Mouse (Mus musculus) liver, embryonic 12.5 days (tissue): ENCODE results near the gene Col4a4. TPM values are rescaled to one million over a fixed set of nuclear protein-coding genes. Genes with fewer than 3 reads are reported as not detected.

Experiments used
- ATAC-seq: fragments of 200-750 bp; cut with Nextera tagmentation; 2 replicates; pipeline ENCODE4 v1.8.0; 2017; ENCODE audit warnings: moderate number of reproducible peaks, mild to moderate bottlenecking, moderate library complexity
- H3K27ac ChIP-seq: fragments of 300-500 bp; sonication (generic); 2 replicates; pipeline ENCODE4 v1.5.1; 2016; ENCODE audit warnings: mild to moderate bottlenecking
- H3K27me3 ChIP-seq: fragments of 300-500 bp; sonication (generic); replicated peaks from 2 replicates; pipeline ENCODE4 v1.6.1; 2016; ENCODE audit warnings: mild to moderate bottlenecking, moderate library complexity
- H3K36me3 ChIP-seq: fragments of 300-500 bp; sonication (generic); 2 replicates; pipeline ENCODE4 v1.6.1; 2016; ENCODE audit warnings: mild to moderate bottlenecking, moderate library complexity
- H3K4me1 ChIP-seq: fragments of 300-500 bp; sonication (generic); 2 replicates; pipeline ENCODE4 v1.6.1; 2016
- H3K4me2 ChIP-seq: fragments of 300-500 bp; sonication (generic); 2 replicates; pipeline ENCODE4 v1.6.1; 2016; ENCODE audit warnings: mild to moderate bottlenecking, moderate library complexity
- H3K4me3 ChIP-seq: fragments of 300-500 bp; sonication (generic); 2 replicates; pipeline ENCODE4 v1.5.1; 2016; ENCODE audit warnings: mild to moderate bottlenecking, moderate library complexity
- H3K9ac ChIP-seq: fragments of 300-500 bp; sonication (generic); 2 replicates; pipeline ENCODE4 v1.6.1; 2016; ENCODE audit warnings: mild to moderate bottlenecking, moderate library complexity
- H3K9me3 ChIP-seq: fragments of 300-500 bp; sonication (generic); replicated peaks from 2 replicates; pipeline ENCODE4 v1.6.1; 2016; ENCODE audit warnings: mild to moderate bottlenecking, moderate library complexity
- WGBS: fragments of 180-500 bp; shearing (Covaris S2); methylation state at CpG from one replicate; pipeline ENCODE4 v1.1.7; 2016; ENCODE audit not compliant: insufficient replicate concordance; 5-methylcytosine and 5-hydroxymethylcytosine counted together
- polyA plus RNA-seq: library from polyadenylated mRNA; unstranded; fragments of >200 nt; fragmentation: Nextera tagmentation; extraction: Ambion mirVana; gene quantifications from 2 replicates; pipeline ENCODE4 v1.2.1, GENCODE M21; 2016

Col4a4 gene
- polyA plus RNA-seq, 1 experiment from 2014 or later, result 0.02 TPM

- no peaks in the 10 kb centered on the region for H3K4me1 ChIP-seq
- H3K36me3 ChIP-seq, result no peaks in the 10 kb centered on the region
- WGBS, result 59% methylated on average over 6 of the region's 6 CpGs
- H3K4me3 ChIP-seq, result no peak overlapping the region
- ATAC-seq, result no peak
- no peak overlapping the region for H3K27ac ChIP-seq
- H3K9ac ChIP-seq, result no peak overlapping the region
- no peaks in the 10 kb centered on the region for H3K27me3 ChIP-seq
- no peaks in the 10 kb centered on the region for H3K9me3 ChIP-seq
- H3K4me2 ChIP-seq, result no peak overlapping the region
Observed at GRCm38 (mm10) chr1:82468872-82469271, 117.8 kb downstream of the Col4a4 start.

DNA sequence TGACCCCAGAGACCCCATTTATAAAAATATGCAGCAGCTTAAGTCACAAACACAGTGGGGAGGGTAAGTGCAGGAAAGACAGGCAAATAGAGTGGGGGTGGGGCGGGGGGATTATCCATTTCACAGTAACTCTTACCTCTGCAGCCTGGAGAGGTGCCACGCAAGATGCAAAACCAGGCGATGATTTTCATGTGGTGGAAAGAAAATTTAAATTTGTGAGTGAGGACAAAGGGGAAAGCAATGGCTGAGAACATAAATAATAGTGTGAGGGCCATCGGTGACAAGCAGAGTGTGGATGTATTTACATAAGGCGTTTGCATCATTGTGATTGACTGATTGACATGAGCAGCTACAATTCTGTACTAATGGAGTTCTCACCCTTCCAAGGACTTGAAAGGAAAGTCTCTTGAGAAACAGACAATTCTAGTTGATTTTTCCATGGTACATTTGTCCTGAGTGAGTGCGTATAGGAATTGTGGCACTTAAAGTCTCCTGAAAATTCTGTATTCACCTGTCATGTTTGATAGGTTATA, 121.3 kb downstream of the Col4a4 start:
- no peak overlapping the region for H3K4me2 ChIP-seq
- H3K4me1 ChIP-seq, result no peaks in the 10 kb centered on the region
- no peak for ATAC-seq
- H3K36me3 ChIP-seq, result no peaks in the 10 kb centered on the region
- no peaks in the 10 kb centered on the region for H3K27me3 ChIP-seq
- no peaks in the 10 kb centered on the region for H3K9me3 ChIP-seq
- no peak overlapping the region for H3K27ac ChIP-seq
- WGBS, result 47% methylated on average over 6 of the region's 6 CpGs
- no peak overlapping the region for H3K9ac ChIP-seq
- no peak overlapping the region for H3K4me3 ChIP-seq

GRCm38 (mm10) chr1:82461041-82461440, 125.6 kb downstream of the Col4a4 start:
- H3K4me2 ChIP-seq, result no peak overlapping the region
- no peak for ATAC-seq
- no peak overlapping the region for H3K27ac ChIP-seq
- H3K4me1 ChIP-seq, result no peaks in the 10 kb centered on the region
- H3K36me3 ChIP-seq, result no peaks in the 10 kb centered on the region
- no peaks in the 10 kb centered on the region for H3K27me3 ChIP-seq
- no peak overlapping the region for H3K4me3 ChIP-seq
- no peaks in the 10 kb centered on the region for H3K9me3 ChIP-seq
- WGBS, result 69% methylated on average over 4 of the region's 4 CpGs
- H3K9ac ChIP-seq, result no peak overlapping the region

GRCm38 (mm10) chr1:82459926-82460325, 126.7 kb downstream of the Col4a4 start:
- Histone ChIP-seq H3K4me1 (no peaks in the 10 kb centered on the region), H3K9me3 (no peaks in the 10 kb centered on the region), H3K4me3 (no peak overlapping the region), H3K27me3 (no peaks in the 10 kb centered on the region), H3K4me2 (no peak overlapping the region), H3K9ac (no peak overlapping the region), H3K36me3 (no peaks in the 10 kb centered on the region), H3K27ac (no peak overlapping the region)
- WGBS, result 65% methylated on average over 2 of the region's 2 CpGs
- no peak for ATAC-seq

GRCm38 (mm10) chr1:82459350-82459749, 127.3 kb downstream of the Col4a4 start:
- H3K36me3 ChIP-seq, result no peaks in the 10 kb centered on the region
- H3K9ac ChIP-seq, result no peak overlapping the region
- ATAC-seq, result no peak
- no peaks in the 10 kb centered on the region for H3K4me1 ChIP-seq
- WGBS, result 63% methylated on average over 4 of the region's 4 CpGs
- no peak overlapping the region for H3K4me3 ChIP-seq
- H3K27ac ChIP-seq, result no peak overlapping the region
- H3K4me2 ChIP-seq, result no peak overlapping the region
- no peaks in the 10 kb centered on the region for H3K27me3 ChIP-seq
- H3K9me3 ChIP-seq, result no peaks in the 10 kb centered on the region

DNA sequence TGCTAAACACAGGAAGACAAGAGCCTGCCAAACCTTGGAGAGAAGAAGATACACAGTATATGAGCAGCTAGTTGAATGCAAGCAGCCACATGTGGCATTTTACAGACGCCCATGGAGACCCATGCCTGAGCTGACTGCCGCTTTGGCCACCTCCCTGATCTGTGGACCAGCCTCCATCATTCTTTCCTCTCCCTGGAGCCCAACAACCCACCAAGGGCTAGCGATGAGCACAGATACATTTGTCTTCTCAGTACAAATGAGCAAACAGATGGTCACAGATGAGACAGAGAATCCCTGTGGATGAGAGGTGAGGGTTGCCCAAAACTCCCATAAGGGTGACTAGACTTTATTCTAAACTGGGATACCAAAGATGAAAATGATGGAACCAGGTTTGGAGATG, 132.6 kb downstream of the Col4a4 start:
- no peak overlapping the region for H3K9ac ChIP-seq
- H3K4me3 ChIP-seq, result no peak overlapping the region
- H3K27me3 ChIP-seq, result no peaks in the 10 kb centered on the region
- 66% methylated on average over 3 of the region's 3 CpGs for WGBS
- no peaks in the 10 kb centered on the region for H3K36me3 ChIP-seq
- H3K9me3 ChIP-seq, result no peaks in the 10 kb centered on the region
- H3K27ac ChIP-seq, result no peak overlapping the region
- no peak overlapping the region for H3K4me2 ChIP-seq
- no peaks in the 10 kb centered on the region for H3K4me1 ChIP-seq
- no peak for ATAC-seq

DNA sequence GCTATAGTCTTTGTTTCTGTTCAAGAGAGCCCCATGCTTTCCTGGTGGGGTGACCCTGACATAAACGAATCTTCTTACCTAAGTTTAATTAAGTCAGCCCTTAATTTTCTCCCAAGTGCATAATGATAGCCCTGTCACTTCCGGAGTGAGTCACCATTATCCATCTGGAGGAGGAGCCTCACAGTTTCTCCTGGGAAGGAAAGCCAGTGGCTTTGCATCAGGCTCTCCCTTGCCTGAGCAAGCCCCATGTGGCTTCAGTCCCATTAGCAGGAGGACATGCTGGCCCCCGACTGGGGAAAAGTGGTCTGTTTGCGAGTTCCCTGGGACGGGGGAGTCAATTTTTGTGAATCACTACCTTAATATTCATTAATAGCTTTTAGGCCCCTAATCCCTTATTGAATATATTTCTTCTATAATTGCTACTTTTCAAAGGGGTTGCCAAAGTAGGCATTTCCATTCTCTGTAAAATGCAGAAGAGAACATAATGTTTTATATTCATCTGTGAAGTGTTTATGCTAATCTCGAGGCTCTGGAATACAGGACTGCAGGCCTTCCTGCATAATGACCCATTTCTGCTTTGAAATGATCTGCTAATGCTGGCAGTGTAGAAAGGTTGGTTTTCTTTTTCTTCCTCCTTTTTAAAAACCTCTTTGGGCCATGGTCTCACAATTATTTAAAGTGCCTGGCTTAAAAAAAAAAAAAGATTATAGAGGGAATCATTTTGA, 134.6 kb downstream of the Col4a4 start:
- H3K4me2 ChIP-seq, result no peak overlapping the region
- H3K27me3 ChIP-seq, result no peaks in the 10 kb centered on the region
- no peaks in the 10 kb centered on the region for H3K9me3 ChIP-seq
- no peaks in the 10 kb centered on the region for H3K4me1 ChIP-seq
- H3K9ac ChIP-seq, result no peak overlapping the region
- WGBS, result 39% methylated on average over 6 of the region's 6 CpGs
- no peak overlapping the region for H3K4me3 ChIP-seq
- ATAC-seq, result no peak
- H3K27ac ChIP-seq, result no peak overlapping the region
- H3K36me3 ChIP-seq, result no peaks in the 10 kb centered on the region

GRCm38 (mm10) chr1:82449851-82450250, 136.8 kb downstream of the Col4a4 start:
- WGBS, result 66% methylated on average over 4 of the region's 4 CpGs
- no peak for ATAC-seq

GRCm38 (mm10) chr1:82446049-82446448, 140.6 kb downstream of the Col4a4 start:
- Histone ChIP-seq H3K27ac (no peak overlapping the region), H3K9me3 (no peaks in the 10 kb centered on the region), H3K4me2 (no peak overlapping the region), H3K4me1 (no peaks in the 10 kb centered on the region), H3K27me3 (no peaks in the 10 kb centered on the region), H3K36me3 (0 out of 2 replicates have a peak, but pooled peaks cover 6% of the 10 kb centered on the region), H3K4me3 (no peak overlapping the region), H3K9ac (no peak overlapping the region)
- no peak for ATAC-seq
- WGBS, result 81% methylated on average over 7 of the region's 7 CpGs

More at GRCm38 (mm10) chr1:82449851-82450250, 136.8 kb downstream of the Col4a4 start:
- Histone ChIP-seq H3K9ac (no peak overlapping the region), H3K9me3 (no peaks in the 10 kb centered on the region), H3K27me3 (no peaks in the 10 kb centered on the region), H3K27ac (no peak overlapping the region), H3K4me1 (no peaks in the 10 kb centered on the region), H3K4me2 (no peak overlapping the region), H3K36me3 (0 out of 2 replicates have a peak, but pooled peaks cover 4% of the 10 kb centered on the region), H3K4me3 (no peak overlapping the region)

GRCm38 (mm10) chr1:82443517-82443916, 143.1 kb downstream of the Col4a4 start:
- H3K36me3 ChIP-seq, result 0 out of 2 replicates have a peak, but pooled peaks cover 6% of the 10 kb centered on the region
- 63% methylated on average over 4 of the region's 4 CpGs for WGBS
- H3K27ac ChIP-seq, result no peak overlapping the region
- no peak overlapping the region for H3K4me3 ChIP-seq
- no peaks in the 10 kb centered on the region for H3K9me3 ChIP-seq
- H3K9ac ChIP-seq, result no peak overlapping the region
- no peaks in the 10 kb centered on the region for H3K27me3 ChIP-seq
- H3K4me1 ChIP-seq, result no peaks in the 10 kb centered on the region
- no peak for ATAC-seq
- no peak overlapping the region for H3K4me2 ChIP-seq

DNA sequence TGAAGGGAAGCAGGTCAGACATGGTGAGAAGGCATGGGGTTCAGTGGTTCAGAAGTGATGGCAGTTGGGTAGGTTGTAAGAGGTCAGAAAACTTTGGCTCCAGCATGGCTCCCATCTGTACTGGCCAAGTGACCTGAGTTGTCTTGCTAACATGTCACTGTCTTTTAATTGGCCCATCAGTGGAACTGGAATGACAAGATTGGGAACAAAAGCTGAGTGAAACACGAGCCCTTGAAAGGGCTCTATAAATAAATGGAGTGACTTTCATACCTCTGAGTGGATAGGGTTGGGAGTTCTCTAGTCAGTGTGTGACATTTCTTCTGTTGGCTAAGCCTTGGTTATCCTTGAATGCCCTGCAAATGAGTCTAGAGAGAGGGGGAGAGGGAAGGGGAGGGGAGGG, 146.5 kb downstream of the Col4a4 start:
- ATAC-seq, result no peak
- no peak overlapping the region for H3K4me3 ChIP-seq
- no peak overlapping the region for H3K9ac ChIP-seq
- 0 out of 2 replicates have a peak, but pooled peaks cover 2% of the 10 kb centered on the region for H3K36me3 ChIP-seq
- H3K4me1 ChIP-seq, result no peaks in the 10 kb centered on the region
- H3K9me3 ChIP-seq, result no peaks in the 10 kb centered on the region
- H3K4me2 ChIP-seq, result no peak overlapping the region
- WGBS, result 80% methylated on average over 1 of the region's 1 CpGs
- no peak overlapping the region for H3K27ac ChIP-seq
- H3K27me3 ChIP-seq, result no peaks in the 10 kb centered on the region

DNA sequence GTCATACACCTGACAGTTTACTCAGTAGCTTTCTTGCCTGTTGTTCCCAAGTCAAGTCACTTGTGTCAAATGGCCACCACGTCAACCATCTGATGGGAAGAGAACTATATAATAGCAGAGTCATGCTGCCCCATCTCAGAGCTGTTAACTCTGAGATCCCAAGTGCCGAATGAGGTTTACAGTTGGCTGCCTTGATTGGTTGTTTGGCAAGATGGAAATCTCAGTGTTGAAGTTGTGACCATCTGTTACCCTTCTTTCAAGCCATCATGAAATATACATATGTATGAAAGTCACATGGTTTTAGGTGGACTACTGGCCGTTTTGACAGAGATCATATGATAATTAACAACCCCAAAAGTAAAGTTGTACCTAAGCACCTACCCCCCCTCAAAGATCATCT, 149.4 kb downstream of the Col4a4 start:
- no peaks in the 10 kb centered on the region for H3K27me3 ChIP-seq
- no peak overlapping the region for H3K27ac ChIP-seq
- ATAC-seq, result no peak
- 72% methylated on average over 3 of the region's 3 CpGs for WGBS
- no peaks in the 10 kb centered on the region for H3K36me3 ChIP-seq
- H3K4me3 ChIP-seq, result no peak overlapping the region
- no peak overlapping the region for H3K9ac ChIP-seq
- no peak overlapping the region for H3K4me2 ChIP-seq
- no peaks in the 10 kb centered on the region for H3K4me1 ChIP-seq
- H3K9me3 ChIP-seq, result no peaks in the 10 kb centered on the region

GRCm38 (mm10) chr1:82433649-82434005, 153.0 kb downstream of the Col4a4 start:
- Histone ChIP-seq H3K9ac (no peak overlapping the region), H3K36me3 (no peaks in the 10 kb centered on the region), H3K27me3 (no peaks in the 10 kb centered on the region), H3K4me2 (no peak overlapping the region), H3K4me3 (no peak overlapping the region), H3K9me3 (no peaks in the 10 kb centered on the region), H3K27ac (no peak overlapping the region), H3K4me1 (no peaks in the 10 kb centered on the region)
- 71% methylated on average over 5 of the region's 5 CpGs for WGBS
- no peak for ATAC-seq
